Mouse (Mus musculus): ENCODE data around the gene Tbcc. TPM values are rescaled to one million over a fixed set of nuclear protein-coding genes. Genes with fewer than 3 reads are reported as not detected.

The Tbcc gene
- polyA plus RNA-seq, 1 experiment from 2014 or later = 31.8 TPM

- no peak overlapping the region for H3K9ac ChIP-seq (ENCODE audit: low read depth, low read length)
- H3K9me3 ChIP-seq (ENCODE audit: control insufficient read depth, low read length) = no peaks in the 10 kb centered on the region
- WGBS = 26% methylated on average over 4 of the region's 4 CpGs
- H3K27ac ChIP-seq (ENCODE audit: low read length) = no peak overlapping the region
- peaks cover 2% of the 10 kb centered on the region; the same call in 1 of the 2 replicates for H3K4me1 ChIP-seq (ENCODE audit: control insufficient read depth, insufficient read depth, low read length)
- H3K4me3 ChIP-seq (ENCODE audit: low read length) = no peak overlapping the region
- H3K27me3 ChIP-seq (replicated peaks; ENCODE audit: control insufficient read depth, insufficient read depth, low read length) = no peaks in the 10 kb centered on the region
- no peak overlapping the region for H3K4me2 ChIP-seq (ENCODE audit: low read depth, low read length)
- no peak for ATAC-seq
- no peaks in the 10 kb centered on the region for H3K36me3 ChIP-seq (ENCODE audit: control insufficient read depth, insufficient read depth, low read length)
These were observed 28.5 kb downstream of the Tbcc start for GRCm38 (mm10) chr17:46918951-46919350.

GRCm38 (mm10) chr17:46920855-46921254 lies 30.4 kb downstream of the Tbcc start:
- H3K4me1 ChIP-seq (ENCODE audit: control insufficient read depth, insufficient read depth, low read length) = no peaks in the 10 kb centered on the region
- H3K27me3 ChIP-seq (replicated peaks; ENCODE audit: control insufficient read depth, insufficient read depth, low read length) = no peaks in the 10 kb centered on the region
- ATAC-seq = no peak
- 57% methylated on average over 6 of the region's 6 CpGs for WGBS
- H3K4me3 ChIP-seq (ENCODE audit: low read length) = no peak overlapping the region
- no peaks in the 10 kb centered on the region for H3K9me3 ChIP-seq (ENCODE audit: control insufficient read depth, low read length)
- H3K4me2 ChIP-seq (ENCODE audit: low read depth, low read length) = no peak overlapping the region
- no peak overlapping the region for H3K9ac ChIP-seq (ENCODE audit: low read depth, low read length)
- H3K27ac ChIP-seq (ENCODE audit: low read length) = no peak overlapping the region
- no peaks in the 10 kb centered on the region for H3K36me3 ChIP-seq (ENCODE audit: control insufficient read depth, insufficient read depth, low read length)

- H3K36me3 ChIP-seq (ENCODE audit: control insufficient read depth, insufficient read depth, low read length) = 0 out of 2 replicates have a peak, but pooled peaks cover 3% of the 10 kb centered on the region
- no peak overlapping the region for H3K27ac ChIP-seq (ENCODE audit: low read length)
- H3K9ac ChIP-seq (ENCODE audit: low read depth, low read length) = no peak overlapping the region
- 63% methylated on average over 6 of the region's 6 CpGs for WGBS
- H3K4me1 ChIP-seq (ENCODE audit: control insufficient read depth, insufficient read depth, low read length) = no peaks in the 10 kb centered on the region
- no peak overlapping the region for H3K4me3 ChIP-seq (ENCODE audit: low read length)
- H3K27me3 ChIP-seq (replicated peaks; ENCODE audit: control insufficient read depth, insufficient read depth, low read length) = no peaks in the 10 kb centered on the region
- H3K4me2 ChIP-seq (ENCODE audit: low read depth, low read length) = no peak overlapping the region
- H3K9me3 ChIP-seq (ENCODE audit: control insufficient read depth, low read length) = no peaks in the 10 kb centered on the region
- no peak for ATAC-seq
These were observed 35.7 kb downstream of the Tbcc start for GRCm38 (mm10) chr17:46926192-46926591.

GRCm38 (mm10) chr17:46926941-46927340 lies 36.5 kb downstream of the Tbcc start:
- Histone ChIP-seq H3K27me3 (replicated peaks; ENCODE audit: control insufficient read depth, insufficient read depth, low read length) (no peaks in the 10 kb centered on the region), H3K4me3 (ENCODE audit: low read length) (no peak overlapping the region), H3K4me1 (ENCODE audit: control insufficient read depth, insufficient read depth, low read length) (no peaks in the 10 kb centered on the region), H3K36me3 (ENCODE audit: control insufficient read depth, insufficient read depth, low read length) (peaks cover 4% of the 10 kb centered on the region; the same call in 1 of the 2 replicates), H3K4me2 (ENCODE audit: low read depth, low read length) (no peak overlapping the region), H3K27ac (ENCODE audit: low read length) (no peak overlapping the region), H3K9ac (ENCODE audit: low read depth, low read length) (no peak overlapping the region), H3K9me3 (ENCODE audit: control insufficient read depth, low read length) (no peaks in the 10 kb centered on the region)
- 57% methylated on average over 3 of the region's 3 CpGs for WGBS
- ATAC-seq = no peak

- Histone ChIP-seq H3K4me1 (ENCODE audit: control insufficient read depth, insufficient read depth, low read length) (no peaks in the 10 kb centered on the region), H3K9me3 (ENCODE audit: control insufficient read depth, low read length) (no peaks in the 10 kb centered on the region), H3K4me3 (ENCODE audit: low read length) (no peak overlapping the region), H3K27me3 (replicated peaks; ENCODE audit: control insufficient read depth, insufficient read depth, low read length) (no peaks in the 10 kb centered on the region), H3K4me2 (ENCODE audit: low read depth, low read length) (no peak overlapping the region), H3K27ac (ENCODE audit: low read length) (no peak overlapping the region), H3K36me3 (ENCODE audit: control insufficient read depth, insufficient read depth, low read length) (peaks cover 10% of the 10 kb centered on the region; the same call in 1 of the 2 replicates), H3K9ac (ENCODE audit: low read depth, low read length) (no peak overlapping the region)
- WGBS = 89% methylated on average over 5 of the region's 5 CpGs
- ATAC-seq = no peak
These were observed 37.3 kb downstream of the Tbcc start for GRCm38 (mm10) chr17:46927781-46928180.

GRCm38 (mm10) chr17:46929277-46929676 lies 38.8 kb downstream of the Tbcc start:
- Histone ChIP-seq H3K9ac (ENCODE audit: low read depth, low read length) (no peak overlapping the region), H3K9me3 (ENCODE audit: control insufficient read depth, low read length) (no peaks in the 10 kb centered on the region), H3K4me3 (ENCODE audit: low read length) (no peak overlapping the region), H3K36me3 (ENCODE audit: control insufficient read depth, insufficient read depth, low read length) (peaks cover 19% of the 10 kb centered on the region), H3K4me2 (ENCODE audit: low read depth, low read length) (no peak overlapping the region), H3K27me3 (replicated peaks; ENCODE audit: control insufficient read depth, insufficient read depth, low read length) (no peaks in the 10 kb centered on the region), H3K4me1 (ENCODE audit: control insufficient read depth, insufficient read depth, low read length) (no peaks in the 10 kb centered on the region), H3K27ac (ENCODE audit: low read length) (no peak overlapping the region)
- WGBS = 83% methylated on average over 12 of the region's 12 CpGs
- ATAC-seq = no peak; the same call in 1 of the 2 replicates

GRCm38 (mm10) chr17:46929897-46930296 lies 39.4 kb downstream of the Tbcc start:
- ATAC-seq = no peak
- peaks cover 22% of the 10 kb centered on the region for H3K36me3 ChIP-seq (ENCODE audit: control insufficient read depth, insufficient read depth, low read length)
- 87% methylated on average over 7 of the region's 7 CpGs for WGBS

GRCm38 (mm10) chr17:46932961-46933360 lies 42.5 kb downstream of the Tbcc start:
- Histone ChIP-seq H3K27me3 (replicated peaks; ENCODE audit: control insufficient read depth, insufficient read depth, low read length) (no peaks in the 10 kb centered on the region), H3K27ac (ENCODE audit: low read length) (no peak overlapping the region), H3K4me3 (ENCODE audit: low read length) (no peak overlapping the region), H3K4me2 (ENCODE audit: low read depth, low read length) (no peak overlapping the region), H3K9me3 (ENCODE audit: control insufficient read depth, low read length) (no peaks in the 10 kb centered on the region), H3K4me1 (ENCODE audit: control insufficient read depth, insufficient read depth, low read length) (no peaks in the 10 kb centered on the region), H3K36me3 (ENCODE audit: control insufficient read depth, insufficient read depth, low read length) (peaks cover 28% of the 10 kb centered on the region), H3K9ac (ENCODE audit: low read depth, low read length) (no peak overlapping the region)
- 92% methylated on average over 5 of the region's 5 CpGs for WGBS
- no peak for ATAC-seq

More at GRCm38 (mm10) chr17:46929897-46930296, 39.4 kb downstream of the Tbcc start:
- Histone ChIP-seq H3K4me3 (ENCODE audit: low read length) (no peak overlapping the region), H3K9ac (ENCODE audit: low read depth, low read length) (no peak overlapping the region), H3K4me1 (ENCODE audit: control insufficient read depth, insufficient read depth, low read length) (no peaks in the 10 kb centered on the region), H3K27ac (ENCODE audit: low read length) (no peak overlapping the region), H3K4me2 (ENCODE audit: low read depth, low read length) (no peak overlapping the region), H3K27me3 (replicated peaks; ENCODE audit: control insufficient read depth, insufficient read depth, low read length) (no peaks in the 10 kb centered on the region), H3K9me3 (ENCODE audit: control insufficient read depth, low read length) (no peaks in the 10 kb centered on the region)

GRCm38 (mm10) chr17:46933557-46934348 lies 43.3 kb downstream of the Tbcc start:
- 85% methylated on average over 19 of the region's 19 CpGs for WGBS
- H3K9me3 ChIP-seq (ENCODE audit: control insufficient read depth, low read length) = no peaks in the 10 kb centered on the region

More at GRCm38 (mm10) chr17:46933557-46934348, 43.3 kb downstream of the Tbcc start:
- H3K27me3 ChIP-seq (replicated peaks; ENCODE audit: control insufficient read depth, insufficient read depth, low read length) = no peaks in the 10 kb centered on the region
- H3K4me3 ChIP-seq (ENCODE audit: low read length) = no peak overlapping the region
- no peak for ATAC-seq
- no peak overlapping the region for H3K9ac ChIP-seq (ENCODE audit: low read depth, low read length)
- no peaks in the 10 kb centered on the region for H3K4me1 ChIP-seq (ENCODE audit: control insufficient read depth, insufficient read depth, low read length)
- H3K27ac ChIP-seq (ENCODE audit: low read length) = no peak overlapping the region
- H3K36me3 ChIP-seq (ENCODE audit: control insufficient read depth, insufficient read depth, low read length) = peaks cover 32% of the 10 kb centered on the region
- no peak overlapping the region for H3K4me2 ChIP-seq (ENCODE audit: low read depth, low read length)

Data from intestine, embryonic 16.5 days (tissue).